Mouse (Mus musculus) lung, embryonic 16.5 days (tissue): ENCODE measurements around the gene Prl7a2. TPM values are rescaled to one million over a fixed set of nuclear protein-coding genes. Genes with fewer than 3 reads are reported as not detected.

ENCODE experiments used
- ATAC-seq: fragments of 200-750 bp; cut with Nextera tagmentation; 2 replicates; pipeline ENCODE4 v1.8.0; 2017; ENCODE audit warnings: low read depth, mild to moderate bottlenecking, moderate library complexity
- H3K27ac ChIP-seq: fragments of 300-500 bp; sonication (generic); 2 replicates; pipeline ENCODE4 v1.5.1; 2014; ENCODE audit warnings: mild to moderate bottlenecking, control low read depth, low read length
- H3K27me3 ChIP-seq: fragments of 300-500 bp; sonication (generic); 2 replicates; pipeline ENCODE4 v1.6.1; 2014; ENCODE audit warnings: low read depth, low read length, mixed read lengths; ENCODE audit not compliant: control insufficient read depth, insufficient read depth
- H3K36me3 ChIP-seq: fragments of 300-500 bp; sonication (generic); 2 replicates; pipeline ENCODE4 v1.6.1; 2014; ENCODE audit warnings: low read length; ENCODE audit not compliant: control insufficient read depth, insufficient read depth
- H3K4me1 ChIP-seq: fragments of 300-500 bp; sonication (generic); replicated peaks from 2 replicates; pipeline ENCODE4 v1.6.1; 2014; ENCODE audit warnings: low read length, mixed read lengths; ENCODE audit not compliant: control insufficient read depth, insufficient read depth
- H3K4me2 ChIP-seq: fragments of 300-500 bp; sonication (generic); 2 replicates; pipeline ENCODE4 v1.6.1; 2014; ENCODE audit warnings: low read depth, low read length, control low read depth
- H3K4me3 ChIP-seq: fragments of 300-500 bp; sonication (generic); 2 replicates; pipeline ENCODE4 v1.5.1; 2014; ENCODE audit warnings: mild to moderate bottlenecking, low read length, control low read depth
- H3K9ac ChIP-seq: fragments of 300-500 bp; sonication (generic); 2 replicates; pipeline ENCODE4 v1.6.1; 2014; ENCODE audit warnings: low read length, control low read depth
- H3K9me3 ChIP-seq: fragments of 300-500 bp; sonication (generic); 2 replicates; pipeline ENCODE4 v1.6.1; 2016; ENCODE audit warnings: low read length; ENCODE audit not compliant: control insufficient read depth
- WGBS: fragments of 180-500 bp; shearing (Covaris S2); extraction: QIAGEN DNeasy Blood & Tissue Kit; methylation state at CpG from one replicate; pipeline ENCODE4 v1.1.7; 2014; 5-methylcytosine and 5-hydroxymethylcytosine counted together
- polyA plus RNA-seq: library from polyadenylated mRNA; unstranded; fragments of >200 nt; fragmentation: Nextera tagmentation; extraction: Ambion mirVana; gene quantifications from 2 replicates; pipeline ENCODE4 v1.2.1, GENCODE M21; 2015

Prl7a2 gene
- not detected in 2 replicates for polyA plus RNA-seq

- 69% methylated on average over 4 of the region's 4 CpGs for WGBS
- Histone ChIP-seq H3K4me1 (no peaks in the 10 kb centered on the region), H3K9me3 (no peaks in the 10 kb centered on the region), H3K27ac (no peak within 1 kb of the TSS), H3K27me3 (no peaks in the 10 kb centered on the region), H3K36me3 (no peaks in the 10 kb centered on the region), H3K9ac (no peak within 1 kb of the TSS), H3K4me2 (no peak within 1 kb of the TSS), H3K4me3 (no peak within 1 kb of the TSS)
- no peak for ATAC-seq
Observed at GRCm38 (mm10) chr13:27667936-27668335, at the start of gene Prl7a2. Gene Prl7a2, minus strand, starts transcription at chr13:27668036.

DNA sequence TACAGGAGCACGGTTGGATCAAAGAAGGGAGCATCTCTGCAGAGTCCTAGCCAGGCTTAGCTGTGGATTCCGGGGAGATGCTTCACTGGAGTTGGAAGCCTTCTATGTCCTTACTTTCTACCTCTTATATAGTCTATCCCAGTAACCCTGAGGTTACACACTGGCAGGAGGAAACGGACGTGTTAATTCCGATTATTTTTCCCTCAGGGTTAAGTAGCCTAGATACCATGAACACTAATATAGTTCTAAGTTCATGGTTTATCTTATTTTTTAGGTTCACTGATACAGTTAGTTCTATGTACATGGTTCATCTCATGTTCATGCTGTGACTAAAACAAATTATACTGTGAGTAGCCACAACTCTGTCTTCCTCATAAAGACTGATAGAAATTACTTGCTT is 48.8 kb upstream of the Prl7a2 start, which contains the start of gene Prl7d1:
Gene Prl7d1 (minus strand): TSS at position 101 of the 400 bp plus-strand sequence.
- H3K4me3 ChIP-seq, result no peak within 1 kb of the TSS
- no peak for ATAC-seq
- 68% methylated on average over 5 of the region's 5 CpGs for WGBS
- H3K27ac ChIP-seq, result no peak within 1 kb of the TSS
- no peaks in the 10 kb centered on the region for H3K9me3 ChIP-seq
- no peaks in the 10 kb centered on the region for H3K36me3 ChIP-seq
- no peak within 1 kb of the TSS for H3K9ac ChIP-seq
- H3K27me3 ChIP-seq, result no peaks in the 10 kb centered on the region
- H3K4me1 ChIP-seq, result no peaks in the 10 kb centered on the region
- no peak within 1 kb of the TSS for H3K4me2 ChIP-seq

DNA sequence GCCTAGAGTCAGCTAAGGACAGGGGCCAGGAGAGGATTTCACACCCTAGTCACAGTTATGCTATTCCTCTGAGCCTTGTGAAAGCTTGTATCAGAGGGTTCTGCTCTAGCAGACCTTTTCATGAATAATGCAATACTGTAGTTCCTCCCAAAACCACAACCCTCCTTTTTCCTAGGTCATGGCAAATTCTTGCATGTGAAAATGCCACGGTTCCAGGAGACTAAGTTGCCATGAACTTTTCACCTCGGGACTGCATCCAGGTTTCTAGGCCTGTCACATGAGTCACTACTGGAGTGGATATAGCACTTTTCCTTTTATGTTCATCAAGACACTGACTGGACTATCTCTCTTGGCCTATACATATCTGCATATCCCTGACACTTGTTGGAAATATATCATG is 38.7 kb upstream of the Prl7a2 start:
- Histone ChIP-seq H3K4me1 (no peaks in the 10 kb centered on the region), H3K9me3 (no peaks in the 10 kb centered on the region), H3K27ac (no peak overlapping the region), H3K36me3 (no peaks in the 10 kb centered on the region), H3K27me3 (no peaks in the 10 kb centered on the region), H3K9ac (no peak overlapping the region), H3K4me2 (no peak overlapping the region), H3K4me3 (no peak overlapping the region)
- ATAC-seq, result no peak
- WGBS, result 56% methylated on average over 2 of the region's 2 CpGs

DNA sequence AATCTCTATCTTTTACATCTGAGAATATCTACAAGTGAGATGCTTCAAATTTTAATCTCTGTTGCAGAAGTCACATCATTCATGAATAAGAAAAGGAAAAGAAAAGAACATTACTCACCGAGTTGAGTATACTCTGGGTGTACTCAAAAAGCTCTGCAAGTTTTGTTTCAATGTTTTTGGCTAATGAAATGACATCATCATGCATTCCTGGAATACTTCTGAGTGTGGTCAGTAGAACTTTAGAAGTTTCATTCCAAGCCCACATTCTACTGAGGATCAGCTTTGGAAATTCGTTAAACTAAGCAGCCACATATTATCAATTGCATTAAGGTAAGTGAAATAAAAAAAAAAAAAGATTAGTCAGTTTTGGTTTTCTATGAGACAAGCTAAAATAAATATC is 7.1 kb downstream of the Prl7a2 start:
- 60% methylated on average over 2 of the region's 2 CpGs for WGBS
- no peak for ATAC-seq

GRCm38 (mm10) chr13:27642393-27642792 is 25.4 kb downstream of the Prl7a2 start, which contains the start of gene Prl7a1:
Gene Prl7a1, minus strand, starts transcription at chr13:27642493.
- no peak within 1 kb of the TSS for H3K9ac ChIP-seq
- H3K27me3 ChIP-seq, result no peaks in the 10 kb centered on the region
- no peak within 1 kb of the TSS for H3K4me2 ChIP-seq
- H3K36me3 ChIP-seq, result no peaks in the 10 kb centered on the region
- no peak within 1 kb of the TSS for H3K27ac ChIP-seq
- no peak within 1 kb of the TSS for H3K4me3 ChIP-seq
- ATAC-seq, result no peak
- no peaks in the 10 kb centered on the region for H3K4me1 ChIP-seq
- H3K9me3 ChIP-seq, result no peaks in the 10 kb centered on the region
- 96% methylated on average over 3 of the region's 3 CpGs for WGBS

More for the DNA sequence above, 7.1 kb downstream of the Prl7a2 start:
- H3K9ac ChIP-seq, result no peak overlapping the region
- no peaks in the 10 kb centered on the region for H3K4me1 ChIP-seq
- H3K9me3 ChIP-seq, result no peaks in the 10 kb centered on the region
- no peak overlapping the region for H3K4me2 ChIP-seq
- no peak overlapping the region for H3K4me3 ChIP-seq
- no peaks in the 10 kb centered on the region for H3K36me3 ChIP-seq
- no peaks in the 10 kb centered on the region for H3K27me3 ChIP-seq
- H3K27ac ChIP-seq, result no peak overlapping the region

DNA sequence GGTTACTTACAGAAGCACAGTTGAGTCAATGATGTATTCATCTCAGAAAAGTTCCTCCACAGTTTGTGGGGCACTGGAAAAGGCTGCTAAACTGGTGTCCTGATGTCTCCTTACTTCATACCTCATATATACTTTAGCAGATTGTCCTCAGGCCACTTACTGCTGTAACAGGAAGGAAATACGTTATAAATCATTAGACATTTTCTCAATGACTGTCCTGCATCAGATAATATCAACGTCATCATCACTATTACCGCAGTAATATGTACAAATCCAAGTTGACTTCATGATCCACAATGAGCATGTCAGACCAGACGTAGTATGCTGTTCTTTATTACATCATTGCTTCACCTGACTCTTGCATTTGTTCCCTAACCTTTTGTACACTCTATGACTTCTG is 57.4 kb downstream of the Prl7a2 start, which contains the start of gene Prl7b1:
Gene Prl7b1 (minus strand): TSS at position 101 of the 400 bp plus-strand sequence.
- Histone ChIP-seq H3K4me3 (no peak within 1 kb of the TSS), H3K4me1 (no peaks in the 10 kb centered on the region), H3K9me3 (no peaks in the 10 kb centered on the region), H3K27ac (no peak within 1 kb of the TSS), H3K36me3 (no peaks in the 10 kb centered on the region), H3K9ac (no peak within 1 kb of the TSS), H3K27me3 (no peaks in the 10 kb centered on the region), H3K4me2 (no peak within 1 kb of the TSS)
- ATAC-seq, result no peak
- WGBS, result 65% methylated on average over 4 of the region's 4 CpGs

Other genes with a start within 250 kb of the Prl7a2 start
- not detected in 2 replicates for gene Prl8a6, start 229.3 kb downstream of the Prl7a2 start, polyA plus RNA-seq
- not detected in 2 replicates for gene Prl8a8, start 154.8 kb downstream of the Prl7a2 start, polyA plus RNA-seq
- gene Prl8a9, start 103.4 kb downstream of the Prl7a2 start, polyA plus RNA-seq, result not detected in 2 replicates
- gene Prl8a1, start 85.9 kb downstream of the Prl7a2 start, polyA plus RNA-seq, result not detected in 2 replicates
- not detected in 2 replicates for gene Prl7b1, start 57.5 kb downstream of the Prl7a2 start, polyA plus RNA-seq
- not detected in 2 replicates for gene Prl7a1, start 25.5 kb downstream of the Prl7a2 start, polyA plus RNA-seq
- not detected in 2 replicates for gene Prl7d1, start 48.7 kb upstream of the Prl7a2 start, polyA plus RNA-seq
- not detected in 2 replicates for gene Prl7c1, start 112.8 kb upstream of the Prl7a2 start, polyA plus RNA-seq
- not detected in 2 replicates for gene Prl2a1, start 133.6 kb upstream of the Prl7a2 start, polyA plus RNA-seq
- not detected in 2 replicates for gene Prl2c1, start 181.3 kb upstream of the Prl7a2 start, polyA plus RNA-seq